Mouse (Mus musculus) heart, adult 8-10 months (tissue): Measurements from ENCODE around the gene Pomt2. TPM values are rescaled to one million over a fixed set of nuclear protein-coding genes. Genes with fewer than 3 reads are reported as not detected.

Experiments
- DNase-seq: peaks from one replicate; pipeline ENCODE4 v3.0.0; 2022; ENCODE audit warnings: low spot score
- total RNA-seq, 4 experiments: library from RNA; stranded (reverse); gene quantifications; 2 replicates each; pipeline ENCODE4 v1.2.4; 2022

Gene Pomt2
- total RNA-seq, 4 experiments from 2014 or later, result 8.0 to 10.8 (median 9.3) TPM

GRCm38 (mm10) chr12:87130224-87130623 is 17.5 kb downstream of the Pomt2 start:
- DNase-seq, result no peak

- DNase-seq, result no peak
These were observed 20.5 kb downstream of the Pomt2 start for GRCm38 (mm10) chr12:87127256-87127655.

GRCm38 (mm10) chr12:87121918-87122589 is 25.7 kb downstream of the Pomt2 start:
- no peak for DNase-seq

GRCm38 (mm10) chr12:87107357-87107977 is 40.3 kb downstream of the Pomt2 start:
- DNase-seq, result no peak

- DNase-seq, result no peak
These were observed 43.0 kb downstream of the Pomt2 start for GRCm38 (mm10) chr12:87104796-87105195.

- no peak for DNase-seq
These were observed 44.3 kb downstream of the Pomt2 start for GRCm38 (mm10) chr12:87103471-87103870.

GRCm38 (mm10) chr12:87102165-87102631 is 45.6 kb downstream of the Pomt2 start, which contains the start of gene Ngb:
TSS of gene Ngb (minus strand) at chr12:87102539.
- DNase-seq, result no peak

- no peak for DNase-seq
These were observed 47.4 kb downstream of the Pomt2 start for GRCm38 (mm10) chr12:87100331-87100730.

GRCm38 (mm10) chr12:87093671-87094070 is 54.1 kb downstream of the Pomt2 start:
- DNase-seq, result no peak

GRCm38 (mm10) chr12:87093249-87093648 is 54.5 kb downstream of the Pomt2 start:
- no peak for DNase-seq

GRCm38 (mm10) chr12:87091916-87092315 is 55.9 kb downstream of the Pomt2 start:
- DNase-seq, result no peak

- no peak for DNase-seq
These were observed 58.1 kb downstream of the Pomt2 start for GRCm38 (mm10) chr12:87089701-87090100.

- no peak for DNase-seq
These were observed 58.5 kb downstream of the Pomt2 start for GRCm38 (mm10) chr12:87089255-87089654.

GRCm38 (mm10) chr12:87088331-87088730 is 59.4 kb downstream of the Pomt2 start:
- no peak for DNase-seq

GRCm38 (mm10) chr12:87087236-87087635 is 60.5 kb downstream of the Pomt2 start:
- no peak for DNase-seq

- no peak for DNase-seq
These were observed 65.0 kb downstream of the Pomt2 start for GRCm38 (mm10) chr12:87082797-87083196.

GRCm38 (mm10) chr12:87076610-87077009 is 71.2 kb downstream of the Pomt2 start:
- DNase-seq, result no peak

- DNase-seq, result no peak
These were observed 77.2 kb downstream of the Pomt2 start for GRCm38 (mm10) chr12:87070520-87070919.

- DNase-seq, result no peak
These were observed 81.3 kb downstream of the Pomt2 start for GRCm38 (mm10) chr12:87066429-87066828.

GRCm38 (mm10) chr12:87065446-87065845 is 82.3 kb downstream of the Pomt2 start:
- DNase-seq, result no peak

- no peak for DNase-seq
These were observed 90.7 kb downstream of the Pomt2 start for GRCm38 (mm10) chr12:87057066-87057465.
